Mouse (Mus musculus): Measurements from ENCODE around the gene Cep55.

DNA sequence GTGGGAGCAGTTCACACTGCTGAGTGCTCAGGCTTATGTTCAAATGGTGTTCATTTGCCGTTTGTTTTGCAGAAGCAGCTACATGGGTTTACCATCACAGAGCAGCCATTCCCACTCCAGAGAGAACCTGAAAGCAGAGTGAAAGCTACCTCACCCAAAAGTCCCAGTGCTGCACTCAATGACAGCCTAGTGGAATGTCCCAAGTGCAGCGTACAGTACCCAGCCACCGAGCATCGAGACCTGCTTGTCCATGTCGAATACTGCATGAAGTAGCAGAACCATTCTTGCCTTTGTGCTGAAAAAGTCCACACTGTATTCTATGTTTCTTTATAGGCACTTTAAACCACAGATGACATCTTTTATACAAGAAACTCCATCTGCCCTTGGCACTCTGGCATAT lies 18.4 kb downstream of the Cep55 start:
- no peak for TF ChIP-seq POLR2A (IDR thresholded peaks at IDR 0.05; ENCODE audit: control insufficient read depth, extremely low read depth, insufficient read depth, low read length, poor library complexity)
- no peak for TF ChIP-seq CTCF (IDR thresholded peaks at IDR 0.05; ENCODE audit: borderline replicate concordance, control insufficient read depth, extremely low read depth, insufficient read depth, low read length, poor library complexity)

Data from thymus, adult 2 months (tissue).